Mouse (Mus musculus): ENCODE measurements around the gene Spata5. TPM values are rescaled to one million over a fixed set of nuclear protein-coding genes. Genes with fewer than 3 reads are reported as not detected.

The Spata5 gene
- polyA plus RNA-seq (2016; fragmentation: Nextera tagmentation; extraction: Ambion mirVana), result 35.2 and 36.2 TPM in 2 replicates

- H3K4me1 ChIP-seq, result peaks cover 16% of the 10 kb centered on the region
- H3K36me3 ChIP-seq, result no peaks in the 10 kb centered on the region
- under 1% methylated on average over 46 of the region's 50 CpGs for WGBS
- peak; percentile 100 for DNase-seq (ENCODE audit: low spot score)
- H3K27me3 ChIP-seq (ENCODE audit: insufficient read depth, poor library complexity, severe bottlenecking), result no peaks in the 10 kb centered on the region
- peak within 1 kb of the TSS; percentile 90 for H3K4me3 ChIP-seq
- H3K27ac ChIP-seq, result peak within 1 kb of the TSS; percentile 92
- no peaks in the 10 kb centered on the region for H3K9me3 ChIP-seq
Measured at GRCm38 (mm10) chr3:37419458-37419991, at the start of gene Spata5. Spata5 (plus strand) TSS chr3:37419896.

GRCm38 (mm10) chr3:37370407-37370806, 49.3 kb upstream of the Spata5 start:
- DNase-seq (ENCODE audit: low spot score), result no peak
- WGBS, result 69% methylated on average over 4 of the region's 4 CpGs
- Histone ChIP-seq H3K27ac (no peak overlapping the region), H3K36me3 (no peaks in the 10 kb centered on the region), H3K27me3 (ENCODE audit: insufficient read depth, poor library complexity, severe bottlenecking) (no peaks in the 10 kb centered on the region), H3K9me3 (no peaks in the 10 kb centered on the region), H3K4me1 (peaks cover 12% of the 10 kb centered on the region; the same call in 1 of the 2 replicates), H3K4me3 (no peak overlapping the region)

DNA sequence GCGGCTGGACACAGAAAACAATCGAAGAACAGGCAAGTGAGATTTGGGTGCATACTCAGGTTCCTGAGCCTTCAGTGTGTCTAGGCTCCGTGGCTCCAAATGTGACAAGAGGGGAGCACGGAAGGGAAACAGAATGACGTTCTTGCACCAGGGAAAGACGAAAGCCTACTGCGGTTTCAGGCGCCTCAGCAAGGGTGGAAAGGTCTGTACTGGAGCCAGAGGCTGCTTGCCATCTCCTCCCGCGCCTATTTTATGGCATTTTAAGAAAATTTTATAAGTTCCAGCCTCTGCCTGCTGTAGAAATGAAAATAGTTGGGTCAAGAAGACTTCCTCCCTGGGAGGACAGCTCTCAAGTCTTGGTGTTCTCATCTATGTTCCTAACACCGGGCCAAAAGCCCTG, 46.0 kb upstream of the Spata5 start:
- Histone ChIP-seq H3K9me3 (no peaks in the 10 kb centered on the region), H3K36me3 (no peaks in the 10 kb centered on the region), H3K27me3 (ENCODE audit: insufficient read depth, poor library complexity, severe bottlenecking) (no peaks in the 10 kb centered on the region), H3K4me3 (no peak overlapping the region), H3K27ac (no peak overlapping the region), H3K4me1 (no peaks in the 10 kb centered on the region)
- 86% methylated on average over 11 of the region's 11 CpGs for WGBS
- DNase-seq (ENCODE audit: low spot score), result no peak

- DNase-seq (ENCODE audit: low spot score), result no peak
- 76% methylated on average over 6 of the region's 6 CpGs for WGBS
- H3K27me3 ChIP-seq (ENCODE audit: insufficient read depth, poor library complexity, severe bottlenecking), result no peaks in the 10 kb centered on the region
- no peak overlapping the region for H3K27ac ChIP-seq
- H3K36me3 ChIP-seq, result no peaks in the 10 kb centered on the region
- no peak overlapping the region for H3K4me3 ChIP-seq
- peaks cover 1% of the 10 kb centered on the region; the same call in 1 of the 2 replicates for H3K4me1 ChIP-seq
- H3K9me3 ChIP-seq, result no peaks in the 10 kb centered on the region
Measured at GRCm38 (mm10) chr3:37377926-37378325, 41.8 kb upstream of the Spata5 start.

DNA sequence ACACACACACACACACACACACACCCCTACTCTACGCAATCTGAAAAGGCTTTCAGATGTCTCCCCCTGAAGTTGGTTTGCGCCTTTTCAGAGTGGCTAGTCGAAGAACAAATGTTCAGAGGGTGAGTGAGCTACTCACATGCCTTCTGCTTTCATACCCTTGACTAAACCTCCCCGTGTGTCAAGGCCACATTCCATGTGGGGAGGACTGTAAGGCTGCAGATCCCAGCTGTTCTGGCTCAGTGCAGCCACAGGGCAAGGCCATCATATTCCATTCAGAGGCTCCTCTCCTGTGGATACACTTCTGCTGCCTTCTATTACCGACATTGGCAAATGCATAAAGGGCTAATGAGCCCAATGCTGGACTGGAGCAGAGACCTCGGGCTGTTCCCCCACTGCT, 41.3 kb upstream of the Spata5 start:
- H3K4me3 ChIP-seq, result no peak overlapping the region
- no peak for DNase-seq (ENCODE audit: low spot score)
- H3K36me3 ChIP-seq, result no peaks in the 10 kb centered on the region
- H3K27ac ChIP-seq, result no peak overlapping the region
- H3K27me3 ChIP-seq (ENCODE audit: insufficient read depth, poor library complexity, severe bottlenecking), result no peaks in the 10 kb centered on the region
- 74% methylated on average over 6 of the region's 6 CpGs for WGBS
- no peaks in the 10 kb centered on the region for H3K9me3 ChIP-seq
- peaks cover 5% of the 10 kb centered on the region; the same call in 1 of the 2 replicates for H3K4me1 ChIP-seq

DNA sequence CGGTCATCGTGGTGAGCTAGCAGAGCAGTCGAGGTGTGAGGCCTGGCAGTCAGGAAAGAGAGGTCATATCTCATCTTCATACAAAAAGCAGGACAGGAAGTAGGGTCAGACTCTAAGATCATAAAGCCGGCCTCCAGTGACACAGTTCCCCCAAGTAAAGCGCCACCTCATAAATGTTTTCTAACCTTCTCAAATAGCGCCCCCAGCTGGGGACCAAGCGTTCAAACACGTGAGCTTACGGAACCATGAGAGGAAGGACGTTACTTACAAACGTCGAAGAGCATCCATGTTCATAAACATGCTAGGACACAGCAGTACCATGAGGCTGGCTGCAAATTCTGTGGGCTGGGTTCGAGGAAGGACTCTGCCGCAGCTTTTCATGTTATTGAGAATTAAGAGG, 40.5 kb upstream of the Spata5 start:
- Histone ChIP-seq H3K36me3 (no peaks in the 10 kb centered on the region), H3K4me3 (no peak overlapping the region), H3K9me3 (no peaks in the 10 kb centered on the region), H3K4me1 (peaks cover 5% of the 10 kb centered on the region; the same call in 1 of the 2 replicates), H3K27me3 (ENCODE audit: insufficient read depth, poor library complexity, severe bottlenecking) (no peaks in the 10 kb centered on the region), H3K27ac (no peak overlapping the region)
- WGBS, result 76% methylated on average over 14 of the region's 14 CpGs
- no peak for DNase-seq (ENCODE audit: low spot score)

DNA sequence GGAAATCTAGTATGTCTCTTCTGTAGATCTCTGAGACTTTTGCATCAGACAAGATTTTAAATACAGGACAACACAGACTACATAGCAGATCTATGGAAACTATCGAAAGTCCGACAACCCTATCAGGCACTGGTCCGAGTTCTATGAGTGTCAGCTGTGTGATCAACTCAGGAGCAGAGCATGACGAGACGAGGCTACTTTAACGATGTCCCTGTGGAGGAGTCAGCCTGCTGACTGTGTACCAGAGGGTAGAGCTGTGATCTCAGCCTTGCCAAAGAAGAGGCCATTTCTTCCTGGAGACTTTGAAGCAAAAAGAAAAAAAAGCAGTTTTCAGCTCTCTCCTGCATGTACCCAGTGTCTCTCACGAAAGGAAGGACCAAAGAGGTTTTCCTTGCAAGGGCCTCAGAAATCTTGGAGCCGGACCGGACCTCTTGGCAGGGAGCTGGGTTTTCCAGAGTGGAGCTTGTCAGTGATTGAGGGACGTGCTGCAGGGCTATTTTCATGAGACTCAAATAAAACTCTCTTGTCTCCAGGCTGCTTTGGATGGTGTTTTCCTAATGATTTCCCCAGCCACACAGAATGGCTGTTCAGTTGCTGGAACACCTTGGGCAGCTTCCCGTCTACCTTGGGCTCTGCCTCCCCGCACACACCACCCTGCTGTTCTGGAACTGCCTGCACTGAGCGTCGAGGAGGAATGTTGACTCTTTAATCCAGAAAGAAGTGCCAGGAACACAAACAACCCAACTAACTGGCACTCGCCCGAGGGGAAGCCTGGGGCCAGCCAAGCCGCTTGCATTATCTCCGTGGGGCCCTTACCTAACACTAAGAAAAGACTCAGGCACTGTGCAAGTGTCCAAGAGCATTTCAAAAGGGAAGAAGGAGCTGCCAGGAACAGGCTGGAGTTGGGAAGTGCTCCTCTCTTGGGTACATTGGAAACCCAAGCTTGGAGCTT, 39.5 kb upstream of the Spata5 start:
- no peak for DNase-seq (ENCODE audit: low spot score)
- 65% methylated on average over 18 of the region's 18 CpGs for WGBS
- Histone ChIP-seq H3K9me3 (no peaks in the 10 kb centered on the region), H3K27ac (no peak overlapping the region), H3K27me3 (ENCODE audit: insufficient read depth, poor library complexity, severe bottlenecking) (no peaks in the 10 kb centered on the region), H3K36me3 (no peaks in the 10 kb centered on the region), H3K4me3 (no peak overlapping the region), H3K4me1 (peaks cover 5% of the 10 kb centered on the region; the same call in 1 of the 2 replicates)

DNA sequence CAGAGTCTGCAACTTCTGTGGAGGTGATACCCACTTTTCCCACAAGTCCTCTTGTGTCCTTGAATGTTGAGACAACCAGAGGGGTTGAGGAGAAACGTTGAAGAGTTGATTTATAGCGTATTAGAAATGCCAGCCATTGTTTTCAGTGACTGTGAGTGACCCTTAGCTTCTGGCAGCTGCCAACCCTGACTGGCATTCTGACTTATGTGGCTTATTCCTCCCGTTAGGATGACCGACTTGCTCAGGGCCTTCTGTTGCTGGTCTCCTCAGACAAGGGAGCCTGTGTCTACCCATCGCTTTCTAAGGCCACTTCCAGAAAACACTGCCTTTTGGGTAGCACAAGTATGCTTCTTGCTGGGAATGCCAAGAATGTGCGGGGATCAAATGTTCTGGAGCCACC, 38.2 kb upstream of the Spata5 start:
- Histone ChIP-seq H3K4me3 (no peak overlapping the region), H3K9me3 (no peaks in the 10 kb centered on the region), H3K27ac (no peak overlapping the region), H3K27me3 (ENCODE audit: insufficient read depth, poor library complexity, severe bottlenecking) (no peaks in the 10 kb centered on the region), H3K4me1 (peaks cover 5% of the 10 kb centered on the region; the same call in 1 of the 2 replicates), H3K36me3 (no peaks in the 10 kb centered on the region)
- no peak for DNase-seq (ENCODE audit: low spot score)
- 73% methylated on average over 6 of the region's 6 CpGs for WGBS

GRCm38 (mm10) chr3:37383096-37383765, 36.5 kb upstream of the Spata5 start:
- Histone ChIP-seq H3K9me3 (no peaks in the 10 kb centered on the region), H3K27me3 (ENCODE audit: insufficient read depth, poor library complexity, severe bottlenecking) (no peaks in the 10 kb centered on the region), H3K27ac (no peak overlapping the region), H3K4me1 (peaks cover 5% of the 10 kb centered on the region; the same call in 1 of the 2 replicates), H3K4me3 (no peak overlapping the region), H3K36me3 (no peaks in the 10 kb centered on the region)
- DNase-seq (ENCODE audit: low spot score), result no peak
- WGBS, result 70% methylated on average over 6 of the region's 6 CpGs

- no peak for DNase-seq (ENCODE audit: low spot score)
- no peaks in the 10 kb centered on the region for H3K36me3 ChIP-seq
- H3K27ac ChIP-seq, result no peak overlapping the region
- WGBS, result 86% methylated on average over 6 of the region's 6 CpGs
- H3K9me3 ChIP-seq, result no peaks in the 10 kb centered on the region
- H3K4me3 ChIP-seq, result no peak overlapping the region
- H3K27me3 ChIP-seq (ENCODE audit: insufficient read depth, poor library complexity, severe bottlenecking), result no peaks in the 10 kb centered on the region
- H3K4me1 ChIP-seq, result peaks cover 5% of the 10 kb centered on the region; the same call in 1 of the 2 replicates
Measured at GRCm38 (mm10) chr3:37387310-37387709, 32.4 kb upstream of the Spata5 start.

DNA sequence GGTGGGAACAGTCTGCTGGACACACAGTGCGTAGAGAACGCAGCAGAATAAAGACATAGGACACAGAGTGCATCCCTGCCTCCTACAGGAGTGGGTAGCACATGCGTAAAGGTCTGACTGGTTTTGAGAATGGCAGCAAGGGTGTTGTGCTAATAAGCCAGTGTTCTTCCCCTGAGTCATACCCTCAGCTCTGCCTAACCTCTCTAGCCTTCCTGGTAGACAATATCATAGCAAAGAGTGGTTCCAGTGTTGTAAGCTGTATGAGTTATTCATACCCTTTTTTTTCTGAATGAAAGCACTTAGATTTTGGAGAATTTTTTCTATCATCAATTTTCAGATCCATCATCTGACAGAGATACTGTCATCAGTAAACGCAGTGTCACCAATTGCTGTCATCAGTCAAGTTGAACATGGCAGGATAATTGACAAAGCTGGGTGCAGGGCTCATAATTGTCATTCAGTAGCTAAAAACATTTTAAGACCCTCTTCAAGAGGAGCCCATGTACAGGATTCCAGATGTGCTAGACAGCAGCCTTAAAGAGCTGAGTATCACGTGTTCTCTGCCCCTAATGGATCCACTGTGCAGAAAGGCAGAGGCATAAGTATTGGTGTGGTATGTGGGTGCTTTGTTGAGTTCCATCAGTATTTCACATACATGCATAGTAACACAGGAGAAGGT, 22.6 kb upstream of the Spata5 start:
- Histone ChIP-seq H3K4me1 (no peaks in the 10 kb centered on the region), H3K27me3 (ENCODE audit: insufficient read depth, poor library complexity, severe bottlenecking) (no peaks in the 10 kb centered on the region), H3K27ac (no peak overlapping the region), H3K4me3 (no peak overlapping the region), H3K9me3 (no peaks in the 10 kb centered on the region), H3K36me3 (no peaks in the 10 kb centered on the region)
- DNase-seq (ENCODE audit: low spot score), result peak; percentile 64
- 85% methylated on average over 5 of the region's 5 CpGs for WGBS

DNA sequence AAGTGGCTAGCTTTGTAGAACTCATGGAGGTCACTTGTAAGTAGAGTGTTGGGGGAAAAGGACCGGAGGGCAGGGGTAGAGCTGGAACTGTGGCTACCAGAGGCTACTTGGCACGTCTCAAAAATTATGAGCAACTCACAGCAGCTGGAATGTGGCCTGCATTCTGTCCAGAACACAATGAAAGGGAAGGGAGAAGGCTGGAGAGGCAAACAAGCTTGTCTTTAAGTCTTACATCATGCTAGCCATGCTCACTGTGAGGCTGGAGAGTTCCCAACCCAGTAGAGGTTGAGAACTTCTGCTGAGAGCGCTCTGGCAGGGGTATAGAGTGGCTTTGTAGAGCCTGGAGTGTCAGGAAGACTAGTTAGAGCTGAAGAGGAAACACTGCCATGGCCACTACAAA, 22.1 kb upstream of the Spata5 start:
- H3K27me3 ChIP-seq (ENCODE audit: insufficient read depth, poor library complexity, severe bottlenecking), result no peaks in the 10 kb centered on the region
- H3K36me3 ChIP-seq, result no peaks in the 10 kb centered on the region
- no peak overlapping the region for H3K4me3 ChIP-seq
- DNase-seq (ENCODE audit: low spot score), result peak; percentile 64
- no peaks in the 10 kb centered on the region for H3K9me3 ChIP-seq
- H3K4me1 ChIP-seq, result no peaks in the 10 kb centered on the region
- no peak overlapping the region for H3K27ac ChIP-seq
- WGBS, result 74% methylated on average over 3 of the region's 3 CpGs
